Mouse (Mus musculus) forebrain, embryonic 14.5 days (tissue): ENCODE results near the gene Ptpra. TPM values are rescaled to one million over a fixed set of nuclear protein-coding genes. Genes with fewer than 3 reads are reported as not detected.

ENCODE experiments used
- ATAC-seq: fragments of 200-750 bp; cut with Nextera tagmentation; 2 replicates; pipeline ENCODE4 v1.8.0; 2017; ENCODE audit warnings: mild to moderate bottlenecking, moderate library complexity
- DNase-seq: peaks from one replicate; pipeline ENCODE4 v3.0.0-alpha.2; 2015; ENCODE audit warnings: low spot score
- H3K27ac ChIP-seq: fragments of 300-500 bp; sonication (generic); 2 replicates; pipeline ENCODE4 v1.5.1; 2014; ENCODE audit warnings: low read depth, mild to moderate bottlenecking, control low read depth, low read length, moderate library complexity
- H3K27me3 ChIP-seq: fragments of 300-500 bp; sonication (generic); replicated peaks from 2 replicates; pipeline ENCODE4 v1.6.1; 2014; ENCODE audit warnings: low read length, control low read depth, mixed read lengths; ENCODE audit not compliant: control insufficient read depth, insufficient read depth
- H3K36me3 ChIP-seq: fragments of 300-500 bp; sonication (generic); 2 replicates; pipeline ENCODE4 v1.6.1; 2014; ENCODE audit warnings: low read length, control low read depth; ENCODE audit not compliant: control insufficient read depth, insufficient read depth
- H3K4me1 ChIP-seq: fragments of 300-500 bp; sonication (generic); 2 replicates; pipeline ENCODE4 v1.6.1; 2014; ENCODE audit warnings: antibody characterized with exemption, low read length, control low read depth; ENCODE audit not compliant: control insufficient read depth, insufficient read depth
- H3K4me2 ChIP-seq: fragments of 300-500 bp; sonication (generic); 2 replicates; pipeline ENCODE4 v1.6.1; 2014; ENCODE audit warnings: mild to moderate bottlenecking, control low read depth, low read length
- H3K4me3 ChIP-seq: fragments of 300-500 bp; sonication (generic); 2 replicates; pipeline ENCODE4 v1.5.1; 2014; ENCODE audit warnings: low read depth, low read length, control low read depth
- H3K9ac ChIP-seq: fragments of 300-500 bp; sonication (generic); 2 replicates; pipeline ENCODE4 v1.6.1; 2014; ENCODE audit warnings: mild to moderate bottlenecking, low read length, control low read depth, moderate library complexity
- H3K9me3 ChIP-seq: fragments of 300-500 bp; sonication (generic); replicated peaks from 2 replicates; pipeline ENCODE4 v1.6.1; 2016; ENCODE audit warnings: low read length, control low read depth, mixed read lengths; ENCODE audit not compliant: control insufficient read depth
- WGBS: fragments of 180-500 bp; shearing (Covaris S2); extraction: QIAGEN DNeasy Blood & Tissue Kit; methylation state at CpG from one replicate; pipeline ENCODE4 v1.1.7; 2014; 5-methylcytosine and 5-hydroxymethylcytosine counted together
- polyA plus RNA-seq: library from polyadenylated mRNA; unstranded; fragments of >200 nt; fragmentation: Nextera tagmentation; extraction: Ambion mirVana; gene quantifications from 2 replicates; pipeline ENCODE4 v1.2.1, GENCODE M21; 2014

Gene Ptpra
- polyA plus RNA-seq, 1 experiment from 2014 or later, result 130 TPM

GRCm38 (mm10) chr2:130472908-130473510 is 22.9 kb downstream of the Ptpra start:
- no peak overlapping the region for H3K4me2 ChIP-seq
- no peaks in the 10 kb centered on the region for H3K36me3 ChIP-seq
- ATAC-seq (no peak), DNase-seq (no peak)
- no peaks in the 10 kb centered on the region for H3K9me3 ChIP-seq
- no peak overlapping the region for H3K4me3 ChIP-seq
- H3K27me3 ChIP-seq, result no peaks in the 10 kb centered on the region
- H3K27ac ChIP-seq, result no peak overlapping the region
- H3K4me1 ChIP-seq, result peaks cover 27% of the 10 kb centered on the region
- no peak overlapping the region for H3K9ac ChIP-seq
- 77% methylated on average over 8 of the region's 8 CpGs for WGBS

- H3K4me1 ChIP-seq, result peaks cover 4% of the 10 kb centered on the region; the same call in 1 of the 2 replicates
- WGBS, result 95% methylated on average over 11 of the region's 11 CpGs
- H3K4me2 ChIP-seq, result no peak overlapping the region
- DNase-seq (no peak), ATAC-seq (no peak)
- no peaks in the 10 kb centered on the region for H3K27me3 ChIP-seq
- H3K9me3 ChIP-seq, result no peaks in the 10 kb centered on the region; the same call in 1 of the 2 replicates
- no peak overlapping the region for H3K4me3 ChIP-seq
- H3K36me3 ChIP-seq, result no peaks in the 10 kb centered on the region
- H3K9ac ChIP-seq, result no peak overlapping the region
- H3K27ac ChIP-seq, result no peak overlapping the region
Measured at GRCm38 (mm10) chr2:130475764-130476163, 25.7 kb downstream of the Ptpra start.

- ATAC-seq, result no peak
- Histone ChIP-seq H3K4me3 (no peak overlapping the region), H3K9me3 (no peaks in the 10 kb centered on the region; the same call in 1 of the 2 replicates), H3K4me1 (peaks cover 4% of the 10 kb centered on the region; the same call in 1 of the 2 replicates), H3K36me3 (no peaks in the 10 kb centered on the region), H3K4me2 (no peak overlapping the region), H3K27me3 (no peaks in the 10 kb centered on the region), H3K27ac (no peak overlapping the region), H3K9ac (no peak overlapping the region)
- WGBS, result 77% methylated on average over 6 of the region's 6 CpGs
- DNase-seq, result no peak
Measured at GRCm38 (mm10) chr2:130476666-130477297, 26.7 kb downstream of the Ptpra start.

GRCm38 (mm10) chr2:130482177-130482576 is 32.1 kb downstream of the Ptpra start:
- 96% methylated on average over 4 of the region's 4 CpGs for WGBS
- Histone ChIP-seq H3K4me3 (no peak overlapping the region), H3K9ac (no peak overlapping the region), H3K4me2 (no peak overlapping the region), H3K27ac (no peak overlapping the region), H3K27me3 (no peaks in the 10 kb centered on the region), H3K9me3 (no peaks in the 10 kb centered on the region; the same call in 1 of the 2 replicates), H3K36me3 (no peaks in the 10 kb centered on the region), H3K4me1 (no peaks in the 10 kb centered on the region)
- no peak for ATAC-seq
- DNase-seq, result no peak

- 66% methylated on average over 3 of the region's 3 CpGs for WGBS
- Histone ChIP-seq H3K27me3 (no peaks in the 10 kb centered on the region), H3K36me3 (no peaks in the 10 kb centered on the region), H3K9ac (no peak overlapping the region), H3K27ac (no peak overlapping the region), H3K4me3 (no peak overlapping the region), H3K4me2 (no peak overlapping the region), H3K9me3 (no peaks in the 10 kb centered on the region; the same call in 1 of the 2 replicates), H3K4me1 (no peaks in the 10 kb centered on the region)
- ATAC-seq, result no peak
- no peak for DNase-seq
Measured at GRCm38 (mm10) chr2:130482700-130483099, 32.6 kb downstream of the Ptpra start.

- Histone ChIP-seq H3K27ac (no peak overlapping the region), H3K4me1 (no peaks in the 10 kb centered on the region), H3K4me3 (no peak overlapping the region), H3K9me3 (no peaks in the 10 kb centered on the region; the same call in 1 of the 2 replicates), H3K36me3 (no peaks in the 10 kb centered on the region), H3K9ac (no peak overlapping the region), H3K4me2 (no peak overlapping the region), H3K27me3 (no peaks in the 10 kb centered on the region)
- 100% methylated on average over 1 of the region's 1 CpGs for whole genome bisulfite sequencing
- ATAC-seq, result no peak
- DNase-seq, result no peak
Measured at GRCm38 (mm10) chr2:130484206-130484605, 34.1 kb downstream of the Ptpra start.

- Histone ChIP-seq H3K36me3 (no peaks in the 10 kb centered on the region), H3K9me3 (peaks cover 2% of the 10 kb centered on the region; the same call in 1 of the 2 replicates), H3K4me1 (peaks cover 3% of the 10 kb centered on the region; the same call in 1 of the 2 replicates), H3K27ac (no peak overlapping the region), H3K4me3 (no peak overlapping the region), H3K27me3 (no peaks in the 10 kb centered on the region), H3K9ac (no peak overlapping the region), H3K4me2 (no peak overlapping the region)
- 33% methylated on average over 2 of the region's 2 CpGs for WGBS
- ATAC-seq, result no peak
- no peak for DNase-seq
Measured at GRCm38 (mm10) chr2:130488002-130488401, 37.9 kb downstream of the Ptpra start.

- DNase-seq, result no peak
- peaks cover 3% of the 10 kb centered on the region; the same call in 1 of the 2 replicates for H3K4me1 ChIP-seq
- H3K27ac ChIP-seq, result no peak overlapping the region
- H3K36me3 ChIP-seq, result no peaks in the 10 kb centered on the region
- peaks cover 2% of the 10 kb centered on the region; the same call in 1 of the 2 replicates for H3K9me3 ChIP-seq
- no peak overlapping the region for H3K4me2 ChIP-seq
- no peaks in the 10 kb centered on the region for H3K27me3 ChIP-seq
- ATAC-seq, result no peak
- 92% methylated on average over 4 of the region's 4 CpGs for WGBS
- no peak overlapping the region for H3K4me3 ChIP-seq
- H3K9ac ChIP-seq, result no peak overlapping the region
Measured at GRCm38 (mm10) chr2:130488600-130488999, 38.5 kb downstream of the Ptpra start.

- Histone ChIP-seq H3K9me3 (0 out of 2 replicates have a peak, but pooled peaks cover 2% of the 10 kb centered on the region), H3K4me3 (no peak overlapping the region), H3K9ac (no peak overlapping the region), H3K4me1 (peaks cover 12% of the 10 kb centered on the region), H3K27ac (peak overlapping the region; percentile 52; the same call in 1 of the 2 replicates), H3K36me3 (no peaks in the 10 kb centered on the region), H3K4me2 (no peak overlapping the region), H3K27me3 (no peaks in the 10 kb centered on the region)
- DNase-seq, result peak; percentile 45
- 0% methylated on average over 4 of the region's 4 CpGs for WGBS
- ATAC-seq, result peak; percentile 67
Measured at GRCm38 (mm10) chr2:130491162-130491561, 41.1 kb downstream of the Ptpra start.
